Mouse (Mus musculus) common myeloid progenitor, adult 5-6 weeks (primary cell): ENCODE measurements around the gene Eif3i. TPM values are rescaled to one million over a fixed set of nuclear protein-coding genes. Genes with fewer than 3 reads are reported as not detected.
A peak's percentile ranks its signal among the peaks of the same experiment; 100 is the strongest.

Experiments used
- ATAC-seq: replicated peaks from 2 replicates; pipeline ENCODE4 v1.8.0; 2016; ENCODE audit warnings: low read depth, mild to moderate bottlenecking, moderate TSS enrichment, inconsistent platforms; ENCODE audit not compliant: poor library complexity, severe bottlenecking
- total RNA-seq: library from RNA; stranded (forward); fragments of 200-1000, 187-1606 nt; gene quantifications from 2 replicates; pipeline ENCODE4 v1.2.3, GENCODE M21; 2017

Gene Eif3i
- total RNA-seq, 1 experiment from 2014 or later = 256 TPM

GRCm38 (mm10) chr4:129620419-129621282, 20.2 kb upstream of the Eif3i start:
- no peak for ATAC-seq

GRCm38 (mm10) chr4:129618786-129619691, 18.6 kb upstream of the Eif3i start, which contains the start of gene Iqcc:
Gene Iqcc (minus strand): TSS chr4:129619099.
- ATAC-seq = peak; percentile 85

GRCm38 (mm10) chr4:129618031-129618430, 17.6 kb upstream of the Eif3i start:
- no peak for ATAC-seq

- ATAC-seq = no peak
Observed at GRCm38 (mm10) chr4:129617121-129617641, 16.7 kb upstream of the Eif3i start.

- ATAC-seq = no peak
Observed at GRCm38 (mm10) chr4:129616631-129617030, 16.2 kb upstream of the Eif3i start.

GRCm38 (mm10) chr4:129615801-129616290, 15.4 kb upstream of the Eif3i start:
- no peak for ATAC-seq

- ATAC-seq = no peak
Observed at GRCm38 (mm10) chr4:129614093-129614492, 13.6 kb upstream of the Eif3i start, which contains the start of gene Dcdc2b. Gene Dcdc2b (minus strand): TSS chr4:129614257.

GRCm38 (mm10) chr4:129610472-129610871, 10.0 kb upstream of the Eif3i start:
- no peak for ATAC-seq

- no peak for ATAC-seq
Observed at GRCm38 (mm10) chr4:129610026-129610425, 9.6 kb upstream of the Eif3i start.

- no peak for ATAC-seq
Observed at GRCm38 (mm10) chr4:129609139-129609631, 8.7 kb upstream of the Eif3i start.

GRCm38 (mm10) chr4:129608426-129609025, 8.1 kb upstream of the Eif3i start:
- ATAC-seq = peak; percentile 96

GRCm38 (mm10) chr4:129588865-129589264, 11.6 kb downstream of the Eif3i start:
- no peak for ATAC-seq

- no peak for ATAC-seq
Observed at GRCm38 (mm10) chr4:129586943-129587342, 13.5 kb downstream of the Eif3i start.

- ATAC-seq = no peak
Observed at GRCm38 (mm10) chr4:129585773-129586172, 14.7 kb downstream of the Eif3i start.

- peak; percentile 90 for ATAC-seq
Observed at GRCm38 (mm10) chr4:129584884-129585608, 15.4 kb downstream of the Eif3i start.

GRCm38 (mm10) chr4:129584370-129584769, 16.1 kb downstream of the Eif3i start:
- no peak for ATAC-seq

GRCm38 (mm10) chr4:129582251-129582650, 18.2 kb downstream of the Eif3i start:
- ATAC-seq = no peak

GRCm38 (mm10) chr4:129580347-129580746, 20.1 kb downstream of the Eif3i start:
- no peak for ATAC-seq

- ATAC-seq = no peak
Observed at GRCm38 (mm10) chr4:129578466-129578865, 22.0 kb downstream of the Eif3i start, which contains the start of gene Fam167b. Gene Fam167b (minus strand): TSS chr4:129578549.
